Mouse (Mus musculus): ENCODE measurements at regions not wholly inside any gene's neighbourhood (a gene's known extent, or its start where the extent isn't known, plus 50 kb on each side); places are given as distances from the start of the nearest gene placed in this dataset.

- DNase-seq (ENCODE audit: low spot score in 2 of 2): no peak
Measured at GRCm38 (mm10) chr1:75997222-75997621, 451.2 kb downstream of the Slc4a3 start.

- no peak for DNase-seq (ENCODE audit: low spot score in 2 of 2)
Measured at GRCm38 (mm10) chr1:76001124-76001523, 455.1 kb downstream of the Slc4a3 start.

- DNase-seq (ENCODE audit: low spot score in 2 of 2): no peak
Measured at GRCm38 (mm10) chr1:76009601-76010000, 463.5 kb downstream of the Slc4a3 start.

GRCm38 (mm10) chr1:76010212-76010800, 464.2 kb downstream of the Slc4a3 start:
- DNase-seq (ENCODE audit: low spot score in 2 of 2): no peak

GRCm38 (mm10) chr1:76018588-76018987, 472.5 kb downstream of the Slc4a3 start:
- DNase-seq (ENCODE audit: low spot score in 2 of 2): no peak

- DNase-seq (ENCODE audit: low spot score in 2 of 2): no peak
Measured at GRCm38 (mm10) chr1:76019071-76019470, 473.0 kb downstream of the Slc4a3 start.

GRCm38 (mm10) chr1:76024650-76025049, 478.6 kb downstream of the Slc4a3 start:
- no peak for DNase-seq (ENCODE audit: low spot score in 2 of 2)

GRCm38 (mm10) chr1:76025389-76025788, 479.3 kb downstream of the Slc4a3 start:
- DNase-seq (ENCODE audit: low spot score in 2 of 2): no peak

- no peak for DNase-seq (ENCODE audit: low spot score in 2 of 2)
Measured at GRCm38 (mm10) chr1:76029059-76029458, 483.0 kb downstream of the Slc4a3 start.

- DNase-seq (ENCODE audit: low spot score in 2 of 2): peak in 1 of 2 experiments; percentile 23
Measured at GRCm38 (mm10) chr1:76031171-76031922, 485.3 kb downstream of the Slc4a3 start.

GRCm38 (mm10) chr1:76031923-76032285, 485.8 kb downstream of the Slc4a3 start:
- peak in 1 of 2 experiments; percentile 4 for DNase-seq (ENCODE audit: low spot score in 2 of 2)

GRCm38 (mm10) chr1:76032626-76033025, 486.6 kb downstream of the Slc4a3 start:
- no peak for DNase-seq (ENCODE audit: low spot score in 2 of 2)

GRCm38 (mm10) chr1:76036316-76036715, 490.2 kb downstream of the Slc4a3 start:
- DNase-seq (ENCODE audit: low spot score in 2 of 2): no peak

- DNase-seq (ENCODE audit: low spot score in 2 of 2): peak; percentile 21 to 58
Measured at GRCm38 (mm10) chr1:76039029-76039655, 493.1 kb downstream of the Slc4a3 start.

- DNase-seq (ENCODE audit: low spot score in 2 of 2): no peak
Measured at GRCm38 (mm10) chr1:76039661-76040060, 493.6 kb downstream of the Slc4a3 start.

- DNase-seq (ENCODE audit: low spot score in 2 of 2): no peak
Measured at GRCm38 (mm10) chr1:76050264-76050663, 504.2 kb downstream of the Slc4a3 start.

GRCm38 (mm10) chr1:76053378-76054171, 507.5 kb downstream of the Slc4a3 start:
- no peak for DNase-seq (ENCODE audit: low spot score in 2 of 2)

- no peak for DNase-seq (ENCODE audit: low spot score in 2 of 2)
Measured at GRCm38 (mm10) chr1:76065783-76066182, 519.7 kb downstream of the Slc4a3 start.

- DNase-seq (ENCODE audit: low spot score in 2 of 2): peak; percentile 90 to 93
Measured at GRCm38 (mm10) chr1:76070831-76071321, 524.8 kb downstream of the Slc4a3 start.

- DNase-seq (ENCODE audit: low spot score in 2 of 2): no peak
Measured at GRCm38 (mm10) chr1:76075213-76075612, 529.1 kb downstream of the Slc4a3 start.

- DNase-seq (ENCODE audit: low spot score in 2 of 2): no peak
Measured at GRCm38 (mm10) chr1:76075685-76076455, 529.8 kb downstream of the Slc4a3 start.

Measured in right cerebral cortex, postnatal 36 days (tissue).